Mouse (Mus musculus) midbrain, embryonic 16.5 days (tissue): ENCODE measurements around the gene Itpk1. TPM values are rescaled to one million over a fixed set of nuclear protein-coding genes. Genes with fewer than 3 reads are reported as not detected.
A peak's percentile ranks its signal among the peaks of the same experiment; 100 is the strongest.

ENCODE experiments used
- ATAC-seq: fragments of 200-750 bp; cut with Nextera tagmentation; 2 replicates; pipeline ENCODE4 v1.8.0; 2017; ENCODE audit warnings: moderate TSS enrichment
- H3K27ac ChIP-seq: fragments of 300-500 bp; sonication (generic); 2 replicates; pipeline ENCODE4 v1.5.1; 2014; ENCODE audit warnings: mild to moderate bottlenecking, low read length, mixed read lengths
- H3K27me3 ChIP-seq: fragments of 300-500 bp; sonication (generic); 2 replicates; pipeline ENCODE4 v1.6.1; 2014; ENCODE audit warnings: low read depth, low read length, mixed read lengths; ENCODE audit not compliant: control insufficient read depth, insufficient read depth
- H3K36me3 ChIP-seq: fragments of 300-500 bp; sonication (generic); 2 replicates; pipeline ENCODE4 v1.6.1; 2014; ENCODE audit warnings: mild to moderate bottlenecking, low read length, moderate library complexity, mixed read lengths; ENCODE audit not compliant: control insufficient read depth, insufficient read depth
- H3K4me1 ChIP-seq: fragments of 300-500 bp; sonication (generic); 2 replicates; pipeline ENCODE4 v1.6.1; 2014; ENCODE audit warnings: mild to moderate bottlenecking, low read length, mixed read lengths; ENCODE audit not compliant: control insufficient read depth, insufficient read depth
- H3K4me2 ChIP-seq: fragments of 300-500 bp; sonication (generic); 2 replicates; pipeline ENCODE4 v1.6.1; 2014; ENCODE audit warnings: mild to moderate bottlenecking, low read length, mixed read lengths
- H3K4me3 ChIP-seq: fragments of 300-500 bp; sonication (generic); 2 replicates; pipeline ENCODE4 v1.5.1; 2014; ENCODE audit warnings: low read depth, mild to moderate bottlenecking, low read length, moderate library complexity, mixed read lengths
- H3K9ac ChIP-seq: fragments of 300-500 bp; sonication (generic); 2 replicates; pipeline ENCODE4 v1.6.1; 2014; ENCODE audit warnings: low read depth, low read length, mixed read lengths
- H3K9me3 ChIP-seq: fragments of 300-500 bp; sonication (generic); replicated peaks from 2 replicates; pipeline ENCODE4 v1.6.1; 2014; ENCODE audit warnings: mild to moderate bottlenecking, low read length, mixed read lengths; ENCODE audit not compliant: control insufficient read depth, poor library complexity, severe bottlenecking
- WGBS: fragments of 180-500 bp; shearing (Covaris S2); extraction: QIAGEN DNeasy Blood & Tissue Kit; methylation state at CpG from one replicate; pipeline ENCODE4 v1.1.7; 2014; 5-methylcytosine and 5-hydroxymethylcytosine counted together
- polyA plus RNA-seq: library from polyadenylated mRNA; unstranded; fragments of >200 nt; fragmentation: Nextera tagmentation; extraction: Ambion mirVana; gene quantifications from 2 replicates; pipeline ENCODE4 v1.2.1, GENCODE M21; 2015

Itpk1 gene
- polyA plus RNA-seq, 1 experiment from 2014 or later: 39.3 TPM

GRCm38 (mm10) chr12:102621811-102622210, 82.9 kb downstream of the Itpk1 start:
- Histone ChIP-seq H3K9ac (no peak overlapping the region), H3K4me2 (no peak overlapping the region), H3K27ac (no peak overlapping the region), H3K4me1 (peaks cover 7% of the 10 kb centered on the region; the same call in 1 of the 2 replicates), H3K4me3 (no peak overlapping the region), H3K36me3 (peaks cover 6% of the 10 kb centered on the region; the same call in 1 of the 2 replicates), H3K27me3 (no peaks in the 10 kb centered on the region), H3K9me3 (no peaks in the 10 kb centered on the region)
- WGBS: 94% methylated on average over 4 of the region's 4 CpGs
- ATAC-seq: no peak

GRCm38 (mm10) chr12:102621205-102621604, 83.5 kb downstream of the Itpk1 start:
- peaks cover 6% of the 10 kb centered on the region; the same call in 1 of the 2 replicates for H3K36me3 ChIP-seq
- ATAC-seq: no peak
- H3K27ac ChIP-seq: no peak overlapping the region
- H3K4me1 ChIP-seq: peaks cover 7% of the 10 kb centered on the region; the same call in 1 of the 2 replicates
- no peaks in the 10 kb centered on the region for H3K9me3 ChIP-seq
- H3K27me3 ChIP-seq: no peaks in the 10 kb centered on the region
- WGBS: 93% methylated on average over 4 of the region's 4 CpGs
- no peak overlapping the region for H3K9ac ChIP-seq
- H3K4me3 ChIP-seq: no peak overlapping the region
- no peak overlapping the region for H3K4me2 ChIP-seq

GRCm38 (mm10) chr12:102619908-102620307, 84.8 kb downstream of the Itpk1 start:
- ATAC-seq: no peak
- 38% methylated on average over 7 of the region's 7 CpGs for WGBS

GRCm38 (mm10) chr12:102618085-102618484, 86.6 kb downstream of the Itpk1 start:
- Histone ChIP-seq H3K9ac (no peak overlapping the region), H3K4me3 (no peak overlapping the region), H3K36me3 (peaks cover 6% of the 10 kb centered on the region; the same call in 1 of the 2 replicates), H3K27ac (no peak overlapping the region), H3K4me2 (no peak overlapping the region), H3K9me3 (no peaks in the 10 kb centered on the region), H3K27me3 (no peaks in the 10 kb centered on the region), H3K4me1 (peaks cover 7% of the 10 kb centered on the region; the same call in 1 of the 2 replicates)
- WGBS: 64% methylated on average over 9 of the region's 9 CpGs
- 0 out of 2 replicates have a peak, but pooled peaks have one; percentile 27 for ATAC-seq

More at GRCm38 (mm10) chr12:102619908-102620307, 84.8 kb downstream of the Itpk1 start:
- Histone ChIP-seq H3K4me3 (no peak overlapping the region), H3K9ac (no peak overlapping the region), H3K36me3 (peaks cover 6% of the 10 kb centered on the region; the same call in 1 of the 2 replicates), H3K4me1 (peaks cover 7% of the 10 kb centered on the region; the same call in 1 of the 2 replicates), H3K4me2 (no peak overlapping the region), H3K27ac (no peak overlapping the region), H3K27me3 (no peaks in the 10 kb centered on the region), H3K9me3 (no peaks in the 10 kb centered on the region)

GRCm38 (mm10) chr12:102616843-102617519, 87.7 kb downstream of the Itpk1 start:
- no peak overlapping the region for H3K4me2 ChIP-seq
- WGBS: 66% methylated on average over 7 of the region's 7 CpGs

GRCm38 (mm10) chr12:102616201-102616600, 88.5 kb downstream of the Itpk1 start:
- peaks cover 4% of the 10 kb centered on the region; the same call in 1 of the 2 replicates for H3K36me3 ChIP-seq
- no peaks in the 10 kb centered on the region for H3K9me3 ChIP-seq
- WGBS: 73% methylated on average over 4 of the region's 4 CpGs
- no peaks in the 10 kb centered on the region for H3K27me3 ChIP-seq
- H3K9ac ChIP-seq: no peak overlapping the region
- peaks cover 11% of the 10 kb centered on the region; the same call in 1 of the 2 replicates for H3K4me1 ChIP-seq
- no peak overlapping the region for H3K27ac ChIP-seq
- no peak for ATAC-seq
- H3K4me2 ChIP-seq: no peak overlapping the region
- H3K4me3 ChIP-seq: no peak overlapping the region

More at GRCm38 (mm10) chr12:102616843-102617519, 87.7 kb downstream of the Itpk1 start:
- ATAC-seq: no peak
- H3K4me3 ChIP-seq: no peak overlapping the region
- peaks cover 6% of the 10 kb centered on the region; the same call in 1 of the 2 replicates for H3K36me3 ChIP-seq
- H3K9me3 ChIP-seq: no peaks in the 10 kb centered on the region
- no peaks in the 10 kb centered on the region for H3K27me3 ChIP-seq
- peaks cover 11% of the 10 kb centered on the region; the same call in 1 of the 2 replicates for H3K4me1 ChIP-seq
- no peak overlapping the region for H3K9ac ChIP-seq
- H3K27ac ChIP-seq: no peak overlapping the region

- WGBS: 88% methylated on average over 4 of the region's 4 CpGs
These were observed 91.3 kb downstream of the Itpk1 start for GRCm38 (mm10) chr12:102613411-102613810.

GRCm38 (mm10) chr12:102612431-102612830, 92.3 kb downstream of the Itpk1 start:
- H3K4me2 ChIP-seq: no peak overlapping the region
- no peak overlapping the region for H3K27ac ChIP-seq
- no peaks in the 10 kb centered on the region for H3K36me3 ChIP-seq
- H3K4me1 ChIP-seq: peaks cover 4% of the 10 kb centered on the region; the same call in 1 of the 2 replicates
- ATAC-seq: no peak
- H3K27me3 ChIP-seq: no peaks in the 10 kb centered on the region
- H3K9ac ChIP-seq: no peak overlapping the region
- H3K9me3 ChIP-seq: no peaks in the 10 kb centered on the region
- WGBS: 94% methylated on average over 1 of the region's 1 CpGs
- no peak overlapping the region for H3K4me3 ChIP-seq

More at GRCm38 (mm10) chr12:102613411-102613810, 91.3 kb downstream of the Itpk1 start:
- no peak overlapping the region for H3K4me2 ChIP-seq
- peaks cover 8% of the 10 kb centered on the region; the same call in 1 of the 2 replicates for H3K4me1 ChIP-seq
- H3K27ac ChIP-seq: no peak overlapping the region
- no peaks in the 10 kb centered on the region for H3K9me3 ChIP-seq
- no peak overlapping the region for H3K9ac ChIP-seq
- ATAC-seq: no peak
- no peaks in the 10 kb centered on the region for H3K36me3 ChIP-seq
- no peaks in the 10 kb centered on the region for H3K27me3 ChIP-seq
- no peak overlapping the region for H3K4me3 ChIP-seq

- Histone ChIP-seq H3K4me1 (peaks cover 4% of the 10 kb centered on the region; the same call in 1 of the 2 replicates), H3K9ac (no peak overlapping the region), H3K27me3 (no peaks in the 10 kb centered on the region), H3K27ac (no peak overlapping the region), H3K4me3 (no peak overlapping the region), H3K36me3 (no peaks in the 10 kb centered on the region), H3K9me3 (no peaks in the 10 kb centered on the region), H3K4me2 (no peak overlapping the region)
- ATAC-seq: no peak
- WGBS: 96% methylated on average over 8 of the region's 8 CpGs
These were observed 93.8 kb downstream of the Itpk1 start for GRCm38 (mm10) chr12:102610927-102611326.
